Mouse (Mus musculus): Measurements from ENCODE around the gene Lysmd2. TPM values are rescaled to one million over a fixed set of nuclear protein-coding genes. Genes with fewer than 3 reads are reported as not detected.
"Not testable (repeated sequence)": the region's sequence is repeated elsewhere in the genome, so short reads cannot be mapped to it uniquely, and the experiment has no call there.

Lysmd2 gene
- total RNA-seq, 2 experiments from 2014 or later: 67.6 to 71.9 TPM

- intact Hi-C loops (cut with DNase I): no loop called here
- DNase-seq (ENCODE audit: low spot score in 2 of 2): no peak
These were observed 4.1 kb upstream of the Lysmd2 start for GRCm38 (mm10) chr9:75621428-75621827.

- intact Hi-C loops (cut with DNase I): loop anchor here (2.0 to 5.0 kb wide), 2 partner anchors 14 to 57 kb away; partner anchors contain the start of genes Scg3 and Tmod2
- DNase-seq (ENCODE audit: low spot score in 2 of 2): peak in 1 of 2 experiments; percentile 11
These were observed 472 bp upstream of the Lysmd2 start for GRCm38 (mm10) chr9:75624983-75625555.

GRCm38 (mm10) chr9:75626308-75626604, 715 bp downstream of the Lysmd2 start:
- intact Hi-C loops (cut with DNase I): loop anchor here (5.0 kb wide), 1 partner anchor 56 kb away; the partner anchor contains the start of gene Scg3
- peak in 1 of 2 experiments; percentile 67 for DNase-seq (ENCODE audit: low spot score in 2 of 2)

GRCm38 (mm10) chr9:75630823-75631454, 5.4 kb downstream of the Lysmd2 start:
- no peak for DNase-seq (ENCODE audit: low spot score in 2 of 2)
- intact Hi-C loops (cut with DNase I): no loop called here

- no peak for DNase-seq (ENCODE audit: low spot score in 2 of 2)
- intact Hi-C loops (cut with DNase I): no loop called here
These were observed 6.6 kb downstream of the Lysmd2 start for GRCm38 (mm10) chr9:75632111-75632510.

- no peak for DNase-seq (ENCODE audit: low spot score in 2 of 2)
- intact Hi-C loops (cut with DNase I): no loop called here
These were observed 7.4 kb downstream of the Lysmd2 start for GRCm38 (mm10) chr9:75632902-75633301.

- intact Hi-C loops (cut with DNase I): no loop called here
- DNase-seq (ENCODE audit: low spot score in 2 of 2): no peak
These were observed 8.1 kb downstream of the Lysmd2 start for GRCm38 (mm10) chr9:75633603-75634002.

- no peak for DNase-seq (ENCODE audit: low spot score in 2 of 2)
These were observed 8.7 kb downstream of the Lysmd2 start for GRCm38 (mm10) chr9:75634226-75634625.

GRCm38 (mm10) chr9:75645405-75645804, 19.9 kb downstream of the Lysmd2 start:
- DNase-seq (ENCODE audit: low spot score in 2 of 2): no peak
- intact Hi-C loops (cut with DNase I): no loop called here

More at GRCm38 (mm10) chr9:75634226-75634625, 8.7 kb downstream of the Lysmd2 start:
- intact Hi-C loops (cut with DNase I): no loop called here

- intact Hi-C loops (cut with DNase I): no loop called here
- DNase-seq (ENCODE audit: low spot score in 2 of 2): no peak
These were observed 28.7 kb downstream of the Lysmd2 start for GRCm38 (mm10) chr9:75653981-75654911.

- intact Hi-C loops (cut with DNase I); DNase-seq (ENCODE audit: low spot score in 2 of 2): not testable (repeated sequence)
These were observed 30.9 kb downstream of the Lysmd2 start for GRCm38 (mm10) chr9:75656456-75656855.

- intact Hi-C loops (cut with DNase I): no loop called here
- DNase-seq (ENCODE audit: low spot score in 2 of 2): peak; percentile 69 to 71
These were observed 35.4 kb downstream of the Lysmd2 start for GRCm38 (mm10) chr9:75660917-75661316.

- intact Hi-C loops (cut with DNase I): no loop called here
- no peak for DNase-seq (ENCODE audit: low spot score in 2 of 2)
These were observed 39.8 kb downstream of the Lysmd2 start for GRCm38 (mm10) chr9:75665364-75665763.

- intact Hi-C loops (cut with DNase I): no loop called here
- DNase-seq (ENCODE audit: low spot score in 2 of 2): no peak
These were observed 41.1 kb downstream of the Lysmd2 start for GRCm38 (mm10) chr9:75666612-75667011.

GRCm38 (mm10) chr9:75672769-75673168, 47.2 kb downstream of the Lysmd2 start:
- DNase-seq (ENCODE audit: low spot score in 2 of 2): no peak
- intact Hi-C loops (cut with DNase I): no loop called here

GRCm38 (mm10) chr9:75676226-75676625, 50.7 kb downstream of the Lysmd2 start:
- DNase-seq (ENCODE audit: low spot score in 2 of 2): peak; percentile 53 to 67
- intact Hi-C loops (cut with DNase I): no loop called here

GRCm38 (mm10) chr9:75678341-75678740, 52.8 kb downstream of the Lysmd2 start:
- no peak for DNase-seq (ENCODE audit: low spot score in 2 of 2)
- intact Hi-C loops (cut with DNase I): no loop called here

GRCm38 (mm10) chr9:75679629-75680028, 54.1 kb downstream of the Lysmd2 start:
- intact Hi-C loops (cut with DNase I): loop anchor here (5.0 kb wide), 2 partner anchors 52 to 67 kb away; partner anchors contain the start of genes Lysmd2 and Tmod2
- DNase-seq (ENCODE audit: low spot score in 2 of 2): no peak

- intact Hi-C loops (cut with DNase I): loop anchor here (5.0 kb wide), 2 partner anchors 53 to 68 kb away; partner anchors contain the start of genes Lysmd2 and Tmod2
- no peak for DNase-seq (ENCODE audit: low spot score in 2 of 2)
These were observed 55.1 kb downstream of the Lysmd2 start for GRCm38 (mm10) chr9:75680606-75681005.

Measured in left cerebral cortex, postnatal 36 days (tissue).